Mouse (Mus musculus) embryo, embryonic 11.5 days (tissue): ENCODE results near the gene Fzd1.

Experiments used
- DNase-seq: peaks from one replicate; pipeline ENCODE4 v3.0.0-alpha.2; 2012; ENCODE audit warnings: low read depth, low spot score

The Fzd1 gene

DNA sequence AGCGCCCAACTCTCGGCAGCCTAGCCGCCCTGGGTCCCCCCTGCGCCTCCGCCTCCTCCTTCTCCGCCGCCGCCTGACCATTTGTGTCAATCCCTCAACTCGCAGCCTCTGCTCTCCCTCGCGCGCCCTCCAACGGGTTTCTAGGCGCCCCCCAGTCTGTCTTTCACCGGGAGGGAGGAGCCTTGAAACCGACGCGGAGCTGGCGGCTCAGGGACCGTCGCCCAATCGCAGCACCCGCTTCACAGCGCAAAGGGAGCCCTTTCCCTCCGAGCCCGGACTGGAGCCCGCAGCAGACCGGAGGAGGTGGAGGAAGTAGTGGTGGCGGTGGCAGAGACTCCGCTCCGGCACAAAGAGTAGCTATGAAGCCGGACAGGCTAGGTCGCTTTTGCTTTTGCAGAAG, at the start of gene Fzd1:
Gene Fzd1 (minus strand): TSS at position 134 of the 400 bp plus-strand sequence.
- DNase-seq = peak; percentile 90

DNA sequence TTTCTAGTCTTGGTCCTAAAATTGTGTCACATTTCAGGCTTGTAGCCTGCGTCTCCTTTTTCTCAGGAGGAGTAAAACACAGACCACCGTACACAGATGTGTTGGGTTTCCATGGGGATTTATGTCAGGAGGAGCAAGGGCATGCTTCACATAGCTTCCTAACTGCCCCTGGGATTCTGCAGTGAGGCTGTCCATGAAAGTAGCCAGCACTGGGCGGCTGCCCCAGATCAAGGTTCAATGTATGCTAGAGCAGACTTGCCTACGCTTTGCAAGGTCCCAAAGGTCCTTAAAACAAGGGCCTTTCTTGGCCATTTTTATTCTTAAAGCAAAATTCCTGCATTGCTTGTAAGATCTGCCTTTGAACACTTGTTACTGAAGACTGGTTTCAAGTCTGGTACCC, 47.4 kb upstream of the Fzd1 start:
- DNase-seq = no peak

DNA sequence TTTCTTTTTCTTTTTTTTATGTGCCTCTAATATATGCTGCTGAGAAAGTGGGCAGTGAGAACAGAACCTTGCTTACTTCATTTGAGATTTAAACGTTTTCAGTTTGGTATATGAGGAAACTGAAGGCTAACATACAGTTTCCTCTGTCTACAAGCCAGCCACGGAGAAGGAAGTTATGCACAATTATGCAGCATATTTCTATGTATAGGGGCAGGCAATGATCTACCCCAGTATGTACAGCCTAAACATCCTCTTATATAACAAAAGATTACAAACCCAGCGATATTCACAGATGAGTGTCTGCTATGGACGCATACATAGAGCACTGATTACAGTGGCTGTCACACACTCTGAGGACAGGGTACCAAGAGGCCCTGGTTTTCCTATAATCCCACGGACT, 45.9 kb upstream of the Fzd1 start:
- DNase-seq = no peak

DNA sequence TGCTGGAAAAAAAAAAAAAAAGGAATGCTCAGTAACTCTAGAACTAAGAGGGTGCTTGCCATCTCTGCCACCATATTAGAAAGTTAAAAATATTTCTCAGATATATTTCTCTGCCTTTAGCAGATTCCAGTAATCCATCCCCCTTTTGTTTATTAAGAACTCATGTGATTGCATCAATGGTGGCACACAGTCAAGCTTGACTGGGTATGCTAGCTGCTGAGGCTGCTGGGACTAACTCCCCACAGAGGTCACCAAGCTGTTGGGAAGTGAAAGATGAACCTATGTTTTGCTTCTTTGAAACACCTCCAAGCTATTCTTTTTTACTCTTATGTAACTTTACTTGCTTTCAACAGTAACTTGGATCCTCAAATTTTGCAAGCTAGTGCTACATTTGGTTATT, 44.1 kb upstream of the Fzd1 start:
- DNase-seq = no peak

DNA sequence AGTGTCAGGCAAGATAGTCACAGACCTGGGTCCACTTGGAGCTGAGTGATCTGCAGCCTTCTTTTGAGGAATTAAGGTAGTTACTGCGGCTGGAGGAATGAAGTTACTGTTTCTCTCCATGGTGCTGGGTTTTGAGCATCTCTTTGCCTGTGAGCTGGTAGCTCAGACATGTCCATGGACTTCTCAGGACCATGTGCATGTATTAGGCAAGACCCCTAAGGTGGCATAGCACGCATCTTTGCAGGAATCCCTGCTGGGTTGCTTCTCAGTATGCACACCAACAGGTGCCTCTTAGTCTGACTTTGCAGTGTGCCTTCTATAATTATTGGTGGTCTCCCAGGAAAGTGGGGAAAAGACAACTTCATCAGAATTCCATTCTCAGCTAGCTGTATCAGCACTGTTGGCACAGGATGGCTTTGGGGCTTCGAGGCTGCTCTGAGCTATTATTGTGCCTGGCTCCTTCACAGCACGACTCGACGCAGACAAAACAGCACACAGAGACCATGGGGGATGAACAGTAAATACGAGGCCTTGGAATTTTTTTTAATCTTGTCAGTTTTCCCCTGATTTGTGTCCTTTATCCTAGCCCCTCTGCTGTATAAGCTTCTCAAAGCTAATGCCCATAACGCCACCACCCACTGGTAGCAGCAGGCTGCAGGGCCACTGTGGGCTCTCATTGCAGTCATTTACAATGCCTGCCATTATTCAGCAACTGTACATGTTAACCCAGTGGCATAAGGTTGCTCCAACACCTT, 43.4 kb upstream of the Fzd1 start:
- no peak for DNase-seq

DNA sequence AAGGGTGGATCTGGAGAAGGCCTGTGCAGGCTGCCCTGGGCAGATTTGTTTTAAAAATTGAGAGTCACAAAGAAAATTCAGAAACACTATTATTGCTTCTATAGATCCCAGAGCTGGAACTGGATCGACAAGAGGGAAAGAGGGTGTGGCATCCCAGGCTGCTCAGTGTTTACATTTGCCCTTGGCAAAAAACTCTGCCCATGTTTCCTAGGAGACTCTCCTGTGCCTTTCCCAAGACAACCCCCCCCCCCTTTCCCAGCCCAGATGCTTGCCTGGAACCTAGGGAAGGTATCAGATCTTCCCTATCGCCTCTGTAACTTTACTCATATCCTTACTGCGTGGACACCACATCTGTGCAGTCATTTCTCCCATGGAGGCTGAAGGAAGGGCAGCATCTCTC, 33.4 kb upstream of the Fzd1 start:
- DNase-seq = no peak

DNA sequence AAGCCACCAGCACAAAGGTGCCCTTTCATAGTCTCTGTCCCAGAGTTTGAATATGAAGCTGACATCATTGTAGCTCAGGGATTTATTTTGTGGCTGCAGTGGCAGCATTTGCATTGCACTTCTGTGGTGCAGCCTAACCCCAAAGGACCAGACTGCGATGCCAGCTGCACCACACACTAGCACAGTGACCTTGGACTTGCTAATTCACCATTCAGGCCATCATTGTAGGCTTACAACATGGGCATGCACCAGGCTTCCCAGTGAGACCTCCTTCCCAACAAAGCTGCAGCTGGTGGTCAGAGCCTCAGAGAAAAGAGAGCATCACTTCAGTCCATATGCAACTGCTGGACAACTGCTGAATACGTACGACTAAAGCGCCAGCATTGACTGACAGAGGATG, 32.4 kb upstream of the Fzd1 start:
- no peak for DNase-seq

DNA sequence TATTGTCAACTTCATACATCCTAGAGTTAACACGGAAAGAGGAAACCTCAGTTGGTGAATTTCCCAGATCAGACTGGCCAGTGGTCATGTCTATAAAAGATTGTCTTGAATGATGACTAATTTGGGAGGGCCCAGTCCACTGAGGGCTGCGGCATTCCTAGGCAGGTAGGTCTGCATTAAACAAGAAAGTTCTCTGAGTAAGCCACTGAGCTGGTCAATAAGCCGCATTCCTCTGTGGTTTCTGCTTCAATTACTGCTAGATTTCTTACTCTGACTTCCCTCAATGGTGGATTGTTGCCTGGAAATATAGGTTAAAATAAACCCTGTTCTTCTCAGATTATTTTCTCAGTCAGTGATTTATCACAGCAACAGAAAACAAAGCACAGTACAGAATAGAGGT, 30.6 kb upstream of the Fzd1 start:
- no peak for DNase-seq

DNA sequence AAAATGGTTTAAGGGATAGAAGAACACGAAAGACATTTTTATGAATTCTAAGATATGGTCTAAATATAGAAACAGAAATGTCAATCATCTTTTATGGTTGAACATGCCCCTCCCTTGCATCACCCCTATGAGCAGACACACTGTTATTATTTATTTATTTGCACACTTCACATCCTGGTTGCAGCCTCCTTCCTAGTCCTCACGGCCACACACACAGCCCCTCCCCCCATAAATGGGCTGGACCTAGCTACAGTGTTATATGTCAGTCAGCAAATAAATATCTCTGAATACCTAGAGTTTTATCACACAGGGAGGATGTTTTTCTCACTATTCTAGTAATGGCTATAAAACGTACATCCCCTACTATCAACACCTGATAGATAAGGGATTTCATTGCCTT, 29.0 kb upstream of the Fzd1 start:
- no peak for DNase-seq

DNA sequence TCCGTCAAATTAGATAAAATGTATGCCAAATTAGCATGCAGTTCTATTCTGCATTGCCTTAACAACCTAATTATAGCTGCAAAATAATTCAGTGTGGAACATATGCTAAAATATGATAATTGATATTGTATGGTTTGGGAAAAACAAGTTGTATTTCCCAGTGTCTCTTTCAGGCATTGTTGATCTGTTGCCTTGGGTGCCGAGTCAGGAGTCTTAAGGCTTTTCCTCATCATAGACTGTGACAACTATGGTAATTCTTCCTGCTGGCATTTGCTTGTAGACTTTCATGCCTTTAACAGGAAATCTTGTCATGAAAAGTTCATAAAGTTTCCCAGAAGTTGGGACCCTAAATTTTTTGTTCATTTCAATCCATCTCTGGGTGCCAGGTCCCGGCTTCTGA, 20.4 kb upstream of the Fzd1 start:
- no peak for DNase-seq

DNA sequence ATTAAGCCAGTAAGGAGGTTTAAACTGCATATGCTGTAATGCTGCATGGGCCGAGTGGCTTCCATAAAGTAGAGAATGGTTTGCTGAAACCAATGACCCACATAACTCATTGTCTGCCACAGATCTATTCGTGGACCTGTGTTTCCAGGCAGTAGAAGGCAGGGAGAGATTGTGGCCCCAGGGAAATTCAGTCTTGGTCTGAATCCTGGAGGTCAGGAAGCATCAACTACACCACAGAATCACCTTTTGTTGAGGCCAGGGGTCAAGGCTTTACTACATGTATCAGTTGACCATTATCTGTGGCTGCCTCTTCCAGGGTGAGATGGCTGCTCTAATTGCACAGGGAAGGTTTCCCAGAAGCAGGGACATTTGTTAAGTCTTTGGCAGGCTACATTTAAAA, 18.7 kb upstream of the Fzd1 start:
- DNase-seq = no peak

DNA sequence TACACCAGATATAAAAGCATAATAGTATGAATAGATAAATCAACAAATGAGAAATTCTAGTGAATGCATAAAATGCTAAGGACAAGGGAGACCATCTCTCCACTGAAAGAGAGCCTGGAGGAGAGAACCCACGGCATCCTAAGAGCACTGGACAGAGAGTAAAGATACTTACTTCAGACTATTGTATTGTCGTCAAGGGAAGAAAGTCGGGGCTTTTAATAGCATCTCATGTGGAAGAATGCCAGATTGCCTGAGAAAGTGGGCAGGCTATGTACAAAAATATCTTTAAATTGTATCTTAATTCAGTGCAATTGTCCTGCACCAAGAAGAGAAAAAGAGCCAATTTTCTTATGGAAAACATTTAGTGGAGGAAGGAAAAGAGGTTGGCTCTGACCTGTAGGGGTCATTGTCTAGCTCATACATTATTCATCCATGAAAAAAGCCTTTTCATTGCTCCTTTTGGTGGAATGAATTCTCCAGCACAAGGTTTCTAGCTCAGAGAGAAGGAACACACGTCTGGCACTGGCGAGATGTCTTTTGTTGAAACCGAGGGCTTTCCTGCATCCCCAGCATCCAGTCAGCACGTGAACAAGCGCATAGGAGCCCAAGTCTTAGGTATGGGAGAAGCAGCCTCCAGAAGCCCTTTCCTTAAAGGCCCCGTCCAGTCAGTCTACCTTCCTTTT, 15.4 kb upstream of the Fzd1 start:
- no peak for DNase-seq

DNA sequence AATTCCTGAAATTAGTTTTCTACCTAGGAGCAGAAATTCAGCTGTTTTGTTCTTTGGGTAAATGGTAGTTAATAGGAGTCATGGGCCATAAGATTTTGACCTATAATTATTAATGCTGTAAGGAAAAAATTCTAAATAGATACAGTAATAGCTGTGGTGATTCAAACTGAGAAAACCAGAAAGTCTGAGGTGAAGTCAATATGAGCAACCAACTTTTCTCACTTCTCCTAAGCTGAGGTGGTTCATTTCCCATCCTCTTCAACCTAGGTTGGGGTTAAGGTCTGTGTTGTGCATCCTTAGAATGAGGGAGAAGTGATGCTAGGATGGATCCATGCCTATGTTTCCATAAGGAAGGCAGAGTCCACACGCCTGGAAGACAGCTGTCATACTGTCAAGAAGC, 12.8 kb upstream of the Fzd1 start:
- DNase-seq = no peak

DNA sequence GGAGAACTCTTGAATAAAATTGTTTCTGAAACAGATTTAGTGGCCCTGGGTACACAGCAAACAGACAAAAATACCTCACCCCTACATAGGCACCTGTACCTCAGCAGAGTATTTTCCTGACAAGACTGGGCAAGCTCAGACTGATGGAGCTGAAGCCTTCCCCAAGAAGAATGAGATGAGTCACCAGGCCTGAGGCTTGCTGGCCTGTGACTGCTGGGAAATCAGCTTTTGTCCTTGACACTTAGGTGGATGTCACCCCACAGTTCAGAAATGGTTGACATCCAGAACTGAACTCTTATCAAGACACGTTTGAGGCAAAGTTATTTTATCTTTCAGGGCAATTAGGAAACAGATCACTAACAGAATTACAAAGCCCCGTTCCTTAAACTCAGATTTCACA, 10.1 kb upstream of the Fzd1 start:
- no peak for DNase-seq

DNA sequence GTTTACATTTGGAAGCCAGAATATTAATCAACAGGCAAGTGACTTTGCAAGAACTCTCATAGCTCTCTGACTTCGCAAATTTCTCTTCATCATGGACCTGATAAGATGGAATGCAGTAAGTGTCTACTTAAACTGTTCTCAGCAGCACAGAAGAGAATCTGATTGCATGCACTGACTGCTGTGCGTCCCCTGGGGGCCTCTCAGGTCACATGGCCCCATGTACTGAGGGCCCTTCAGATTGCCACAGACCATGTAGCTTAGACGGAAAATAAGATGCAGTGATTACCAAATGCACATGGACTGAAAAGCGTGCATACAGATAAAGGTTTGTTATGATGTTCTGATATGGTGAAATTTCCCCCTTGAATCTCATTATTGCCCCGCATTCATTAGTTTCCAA, 8.9 kb upstream of the Fzd1 start:
- no peak for DNase-seq

DNA sequence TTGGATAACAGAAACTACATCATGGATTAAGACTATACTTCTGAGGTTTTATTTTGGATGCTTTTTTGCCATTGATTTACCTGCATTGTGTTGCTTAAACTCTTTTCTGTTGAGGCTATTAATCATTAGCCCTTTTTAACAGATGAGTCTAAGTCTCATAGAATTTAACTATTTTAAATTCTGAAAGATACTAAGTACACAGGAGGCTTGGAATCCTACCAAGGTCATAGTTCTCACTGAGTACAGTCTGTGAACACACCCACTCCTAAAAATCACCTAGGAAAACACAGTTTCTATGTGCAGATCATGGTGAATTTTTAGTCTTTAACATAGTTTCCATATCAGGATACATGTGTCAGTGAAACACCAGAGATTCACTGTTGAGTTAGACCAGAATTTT, 4.1 kb upstream of the Fzd1 start:
- no peak for DNase-seq

DNA sequence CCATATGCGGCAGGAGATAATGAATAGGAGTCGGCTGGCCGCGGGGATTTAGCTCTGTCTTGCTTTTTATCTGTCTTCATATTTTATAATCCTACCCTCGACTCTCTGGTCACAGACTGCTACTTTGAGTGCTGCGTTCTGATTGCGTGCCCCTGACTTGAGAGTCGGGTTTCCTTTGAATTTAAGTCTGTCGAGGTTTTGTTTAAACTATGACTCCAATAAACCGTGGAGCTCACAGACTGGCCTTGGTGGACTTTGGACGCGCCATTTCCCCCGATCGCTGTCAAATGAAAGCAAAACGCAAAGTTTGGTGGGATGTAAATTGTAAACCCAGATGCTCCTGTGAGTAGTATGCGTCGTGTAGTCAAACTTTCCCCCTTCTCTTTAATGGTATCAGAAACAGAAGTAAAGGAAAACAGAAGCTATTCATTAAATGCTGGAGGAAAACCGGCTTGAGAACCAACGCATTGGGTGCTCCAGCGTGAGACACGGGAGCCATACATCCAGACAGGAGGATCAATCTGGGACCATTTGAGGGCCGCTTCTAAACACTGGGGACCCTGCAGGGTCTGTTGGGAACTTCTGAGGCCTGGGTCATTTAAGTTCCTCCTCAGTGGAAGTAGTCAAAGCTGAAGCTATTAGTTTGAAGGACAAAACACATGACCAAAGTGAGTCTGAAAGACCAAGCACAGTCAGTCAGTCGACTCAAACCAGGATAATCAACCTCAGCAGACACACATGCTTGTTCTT, 671 bp upstream of the Fzd1 start:
- DNase-seq = no peak

DNA sequence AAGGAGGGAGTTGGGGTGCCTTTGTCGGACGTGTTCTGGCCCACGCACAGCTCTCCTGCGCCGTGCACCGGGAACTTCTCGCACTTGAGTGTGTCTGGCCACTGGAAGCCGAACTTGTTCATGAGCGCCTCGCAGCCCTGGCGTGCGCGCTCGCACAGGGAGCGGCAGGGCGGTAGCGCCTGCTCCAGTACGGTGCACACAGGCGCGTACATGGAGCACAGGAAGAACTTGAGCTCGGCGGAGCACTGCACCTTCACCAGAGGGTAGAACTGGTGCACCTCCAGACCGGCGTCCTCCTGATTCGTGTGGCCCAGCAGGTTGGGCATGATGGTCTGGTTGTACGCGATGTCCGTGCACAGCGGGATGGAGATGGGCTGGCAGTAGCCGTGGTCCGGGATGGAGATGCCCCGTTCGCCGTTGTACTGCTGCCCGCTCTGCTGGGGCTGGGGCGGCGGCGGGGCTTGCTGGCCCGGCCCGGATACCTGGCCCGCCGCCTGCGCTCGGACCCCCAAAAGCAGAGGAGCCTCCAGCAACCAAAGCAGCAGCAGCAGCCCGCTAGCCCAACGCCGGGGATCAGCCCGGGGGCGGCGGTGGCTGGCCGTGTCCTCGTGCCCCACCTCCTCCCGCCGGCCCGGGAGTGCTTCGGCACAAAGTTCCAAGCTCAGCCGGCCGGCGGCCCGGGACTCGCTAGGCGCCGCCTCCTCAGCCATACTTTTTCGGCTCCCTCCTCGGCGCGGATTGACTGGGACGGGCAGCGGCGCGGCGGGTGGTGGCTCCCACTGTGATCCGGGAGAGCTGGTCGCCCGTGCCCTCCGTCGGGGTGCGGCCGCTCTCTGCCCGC, 744 bp downstream of the Fzd1 start:
- peak; percentile 44 for DNase-seq

DNA sequence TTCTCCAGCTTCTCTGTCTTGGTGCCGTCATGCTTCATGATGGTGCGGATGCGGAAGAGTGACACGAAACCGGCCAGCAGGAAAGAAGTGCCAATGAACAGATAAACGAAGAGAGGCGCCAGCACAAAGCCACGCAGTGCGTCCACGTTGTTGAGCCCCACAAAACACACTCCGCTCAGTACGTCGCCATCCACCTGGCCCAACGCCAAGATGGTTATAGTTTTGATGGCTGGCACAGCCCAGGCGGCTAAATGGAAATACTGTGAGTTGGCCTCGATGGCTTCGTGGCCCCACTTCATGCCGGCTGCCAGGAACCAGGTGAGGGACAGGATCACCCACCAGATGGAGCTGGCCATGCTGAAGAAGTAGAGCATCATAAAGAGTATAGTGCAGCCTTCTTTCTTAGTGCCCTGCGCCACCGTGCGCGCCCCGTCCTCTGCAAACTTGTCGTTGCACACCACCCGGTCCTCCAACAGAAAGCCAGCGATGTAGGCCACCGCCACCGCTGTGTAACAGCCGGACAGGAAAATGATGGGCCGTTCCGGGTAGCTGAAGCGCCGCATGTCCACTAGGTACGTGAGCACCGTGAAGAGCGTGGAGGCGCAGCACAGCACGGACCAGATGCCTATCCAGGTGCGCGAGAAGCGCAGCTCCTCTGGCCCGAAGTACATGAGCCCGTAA, 1.7 kb downstream of the Fzd1 start:
- no peak for DNase-seq

DNA sequence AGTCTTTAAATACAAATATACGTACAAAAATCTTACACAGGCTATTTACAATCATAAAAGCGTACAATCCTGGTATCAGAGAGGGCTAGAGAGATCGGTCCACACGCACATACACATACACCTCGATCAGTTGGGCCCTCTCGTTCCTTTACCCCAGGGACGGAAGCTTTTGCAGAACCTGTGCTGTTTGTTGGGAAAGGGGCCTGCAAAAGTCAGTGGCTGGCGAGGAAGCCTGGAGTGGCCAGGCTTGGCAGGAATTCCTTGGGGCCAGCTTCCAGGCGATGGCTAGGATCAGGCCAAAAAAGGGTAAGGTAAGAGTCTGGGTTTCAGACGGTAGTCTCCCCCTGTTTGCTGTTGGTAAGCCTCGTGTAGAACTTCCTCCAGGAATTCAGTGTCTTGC, 2.5 kb downstream of the Fzd1 start:
- DNase-seq = no peak

DNA sequence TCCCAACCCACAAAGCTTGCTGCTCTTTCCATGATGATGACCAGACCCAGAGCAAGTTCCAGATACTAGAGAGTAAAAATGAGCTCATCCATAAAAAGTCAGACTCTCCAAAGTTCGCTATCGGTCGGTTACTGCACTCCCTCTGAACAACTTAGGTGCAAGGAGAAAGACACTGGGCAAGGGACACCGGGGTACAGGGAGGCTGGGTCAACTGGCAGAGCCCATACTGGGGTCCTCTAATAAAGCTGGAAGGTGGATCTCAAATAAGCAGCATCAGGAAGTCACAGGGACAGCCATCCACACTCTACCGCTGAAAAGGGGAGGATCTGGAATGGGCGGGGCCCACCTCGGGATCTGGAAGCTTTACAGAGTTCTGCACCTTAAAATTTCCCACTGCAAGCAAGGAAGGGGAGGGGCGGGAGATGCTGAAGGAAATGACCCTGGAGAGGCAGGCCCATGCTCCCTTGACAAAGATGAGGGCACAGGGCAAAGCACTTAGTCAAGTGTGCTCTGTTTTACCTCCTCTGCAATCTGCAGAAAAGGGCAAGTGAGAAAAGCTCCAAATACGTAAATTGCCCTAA, 3.0 kb downstream of the Fzd1 start:
- DNase-seq = no peak
